Mouse (Mus musculus) adrenal gland, postnatal 10 days (tissue): Measurements from ENCODE around the gene Oaf. TPM values are rescaled to one million over a fixed set of nuclear protein-coding genes. Genes with fewer than 3 reads are reported as not detected.

Source experiments
- DNase-seq: peaks from one replicate; pipeline ENCODE4 v3.0.0; 2021; ENCODE audit warnings: mixed read lengths
- total RNA-seq, 2 experiments: library from RNA; stranded (reverse); gene quantifications; 2 replicates each; pipeline ENCODE4 v1.2.3; 2021

Gene Oaf
- total RNA-seq, 2 experiments from 2014 or later, result 24.8 to 46.9 TPM

DNA sequence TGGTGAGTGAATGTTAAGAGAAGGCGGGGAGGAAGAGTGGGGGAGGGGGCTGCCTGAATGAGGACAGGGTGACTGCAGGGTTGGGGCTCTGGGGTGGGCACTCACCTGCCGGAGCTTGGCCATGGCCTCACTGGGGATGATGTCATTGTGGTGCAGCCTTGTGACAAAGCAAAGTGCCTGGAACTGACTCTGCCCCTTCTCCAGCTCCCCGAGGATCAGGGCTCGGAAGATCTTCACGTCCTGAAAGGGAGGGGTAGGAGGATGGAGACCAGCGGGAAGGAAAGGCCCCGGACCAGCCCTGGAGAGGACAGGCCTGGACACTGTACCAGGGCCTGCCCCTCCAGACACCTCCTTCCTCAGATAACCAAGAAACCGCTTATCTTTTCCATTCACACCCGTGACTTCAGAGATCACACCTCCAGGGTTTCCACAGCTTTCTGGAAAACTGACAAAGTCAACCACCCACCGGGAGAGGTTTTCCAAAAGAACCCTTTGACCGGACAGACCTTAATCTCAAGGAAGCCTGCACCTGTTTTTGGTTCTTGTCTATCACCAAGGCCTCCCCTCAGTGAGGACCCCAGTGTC, 14.8 kb downstream of the Oaf start:
- DNase-seq, result peak; percentile 9

DNA sequence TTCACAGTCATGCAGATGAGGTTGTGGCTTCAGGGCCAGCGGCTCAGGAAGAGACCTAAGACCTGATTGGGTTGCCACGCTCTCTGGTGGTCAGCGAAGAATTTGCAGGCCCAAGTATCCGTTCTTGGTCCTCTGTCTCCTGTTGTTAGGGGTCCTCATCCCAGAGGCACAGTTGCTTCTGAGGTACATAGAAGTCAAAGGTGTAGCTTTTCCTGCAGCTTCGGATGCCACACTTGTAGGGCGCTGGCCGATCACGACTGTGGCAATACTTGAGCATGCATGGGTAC, 17.3 kb downstream of the Oaf start:
- DNase-seq, result no peak

DNA sequence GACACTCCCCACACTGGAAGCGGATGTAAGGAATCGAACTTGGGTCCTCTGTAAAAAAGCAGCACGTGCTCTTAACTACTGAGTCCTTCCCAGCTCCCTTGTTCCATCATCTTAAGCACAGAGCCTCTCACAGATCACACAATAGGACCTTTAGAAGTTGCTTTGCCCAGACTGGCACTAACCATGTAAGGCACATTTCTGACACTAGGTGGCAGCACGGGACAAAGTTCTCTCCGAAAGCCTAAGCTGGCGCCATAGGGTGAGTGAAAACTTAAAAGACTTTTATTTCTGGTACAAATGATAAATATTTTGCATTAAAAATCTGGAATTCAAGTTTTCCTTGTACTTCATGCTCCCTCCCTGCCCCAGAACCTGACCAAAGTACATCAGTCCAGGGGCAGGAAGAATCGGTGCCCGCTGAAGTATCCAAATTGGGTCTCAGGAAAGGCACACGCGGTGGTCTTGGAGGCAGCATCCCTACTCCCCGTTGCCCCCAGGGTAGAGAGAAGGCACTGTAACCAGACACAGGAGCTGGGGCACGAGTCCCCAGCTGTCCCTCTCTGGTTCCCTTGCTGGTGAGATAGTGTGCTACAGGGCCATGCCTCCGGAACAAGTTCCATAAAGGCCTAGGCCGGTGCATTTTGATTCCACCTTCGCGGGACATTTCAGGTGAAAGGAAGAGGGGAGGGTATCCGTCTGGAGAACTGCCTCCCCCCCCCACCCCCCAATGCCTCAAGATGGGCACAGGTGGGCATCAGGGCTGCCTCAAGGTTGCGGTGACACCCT, 17.9 kb downstream of the Oaf start:
- peak; percentile 93 for DNase-seq

DNA sequence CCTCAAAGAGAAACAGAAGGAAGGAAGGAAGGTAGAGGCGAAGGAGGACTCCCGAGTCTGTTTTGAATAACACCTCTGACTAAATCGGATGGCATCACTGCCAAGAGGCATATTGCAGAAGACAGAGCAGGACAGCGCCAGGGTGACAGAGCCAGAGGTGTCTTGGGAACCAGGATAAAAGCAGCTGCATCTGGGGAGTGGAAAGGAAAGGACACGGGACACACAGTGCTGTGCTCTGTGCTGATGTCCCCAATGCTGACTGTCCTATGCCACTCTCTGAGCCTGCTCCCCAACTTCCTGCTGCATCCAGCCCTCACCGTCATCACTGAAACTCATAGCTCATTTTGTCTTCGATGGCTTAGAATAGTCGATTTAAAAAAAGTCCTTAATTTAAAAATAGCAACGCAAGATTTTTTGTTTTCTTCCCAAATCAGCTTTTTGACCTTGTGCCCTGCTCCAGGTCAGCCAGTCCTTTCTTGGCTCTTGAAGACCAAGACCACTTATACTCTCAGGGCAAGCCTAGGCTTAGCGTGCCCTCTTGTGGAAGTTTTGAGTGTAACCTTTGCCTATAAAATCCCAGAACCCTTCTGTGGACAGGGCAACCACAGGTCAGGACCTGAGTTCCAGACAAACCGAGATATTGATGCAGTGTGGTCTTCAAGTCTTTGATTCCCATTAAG, 28.8 kb downstream of the Oaf start:
- DNase-seq, result peak; percentile 70

DNA sequence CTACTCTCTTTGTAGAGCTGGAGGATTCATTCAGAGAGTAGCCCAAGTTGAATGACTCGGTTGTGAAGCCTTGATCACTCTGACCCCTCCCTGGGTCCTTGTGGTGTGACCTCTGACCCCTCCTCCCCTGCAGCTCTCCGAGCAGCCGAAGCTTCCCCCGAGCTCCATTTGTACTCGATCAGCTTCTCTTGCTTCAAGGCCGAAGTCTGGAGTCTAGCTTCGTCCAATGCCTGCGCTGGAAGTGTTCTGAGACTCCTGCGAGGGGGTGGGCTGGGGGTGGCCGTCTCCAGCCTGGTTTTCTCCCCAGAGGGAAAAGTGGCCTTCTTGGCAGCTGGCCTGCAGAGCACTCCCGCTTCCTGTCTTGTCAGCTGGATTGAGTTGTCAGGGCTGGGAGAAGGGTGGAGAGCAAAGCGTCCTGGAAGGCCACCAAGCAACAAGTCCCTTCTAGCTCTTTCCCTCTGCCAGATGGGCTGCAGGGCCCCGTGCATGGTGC, 29.5 kb downstream of the Oaf start, which contains the start of gene Pou2f3:
Pou2f3 (minus strand) TSS at position 180 of the 493 bp plus-strand sequence.
- peak; percentile 73 for DNase-seq

DNA sequence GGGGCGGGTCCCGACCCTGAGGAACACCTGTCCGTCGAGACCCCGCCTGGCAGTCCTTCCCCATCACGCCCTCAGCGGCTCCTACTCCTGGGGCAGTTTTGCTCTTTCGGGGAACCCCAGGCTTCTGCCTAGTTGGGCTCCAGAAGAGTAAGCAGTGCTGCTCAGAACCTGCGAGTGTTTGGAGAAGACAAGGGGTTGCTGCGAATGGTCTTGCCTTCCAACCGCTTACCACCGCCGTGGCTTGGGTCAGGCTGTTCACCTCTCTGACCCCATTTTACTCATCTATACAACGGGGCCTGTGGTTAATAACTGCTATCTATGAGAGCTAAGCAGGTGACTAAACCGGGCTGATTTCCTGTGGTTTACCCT, 33.7 kb downstream of the Oaf start:
- DNase-seq, result no peak

DNA sequence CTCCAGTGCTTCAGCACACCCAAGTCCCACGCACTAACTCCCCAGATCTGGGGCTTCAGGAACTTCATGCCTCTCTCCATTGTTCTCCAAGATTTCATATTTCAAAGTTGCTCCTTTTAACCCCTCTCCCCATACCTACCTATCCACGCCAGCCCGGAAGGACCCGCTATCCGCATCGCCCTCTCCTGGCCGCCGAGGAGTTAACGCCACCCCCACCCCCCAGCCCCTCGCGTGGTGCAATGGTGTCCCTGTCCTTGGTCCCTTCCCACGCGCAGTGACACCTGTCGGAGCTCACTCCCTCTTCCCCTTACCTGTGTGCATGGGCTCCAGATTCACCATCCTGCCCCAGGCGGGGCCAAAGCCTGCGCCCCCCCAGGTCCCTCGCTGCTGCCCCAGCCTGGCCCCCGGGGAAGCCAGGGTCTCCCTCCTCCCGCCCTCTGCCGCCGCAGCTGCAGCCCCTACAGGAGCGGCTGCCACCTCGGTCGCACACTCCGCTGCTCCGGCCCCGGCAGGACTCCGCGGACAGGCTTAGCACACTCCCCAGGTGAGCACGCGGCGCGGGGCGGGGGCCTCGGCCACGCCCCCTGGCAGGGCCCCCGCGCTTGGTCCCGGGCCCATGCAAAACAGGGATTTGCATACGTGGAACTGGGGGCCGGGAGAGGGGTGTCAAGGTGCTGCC, 34.2 kb downstream of the Oaf start:
- DNase-seq, result no peak

DNA sequence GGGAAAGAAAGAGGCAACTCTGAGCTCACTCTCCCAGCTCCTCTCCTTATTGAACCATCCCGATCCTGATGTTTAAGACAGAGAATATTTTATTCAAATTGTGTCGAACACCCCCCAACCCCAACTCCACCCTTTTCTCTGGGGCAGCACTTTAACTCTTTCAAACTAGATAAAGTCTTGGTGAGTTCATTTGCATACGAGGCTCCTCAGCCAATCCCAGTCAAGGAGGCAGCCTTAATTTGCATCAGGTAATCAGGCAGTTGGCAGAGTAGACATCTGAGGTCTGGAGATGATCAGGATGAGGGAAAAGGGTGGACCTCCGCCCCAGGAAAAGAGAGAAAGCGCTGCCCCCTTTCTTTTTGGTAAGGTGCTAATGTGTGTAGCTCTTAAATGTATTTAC, 39.5 kb downstream of the Oaf start:
- DNase-seq, result no peak

DNA sequence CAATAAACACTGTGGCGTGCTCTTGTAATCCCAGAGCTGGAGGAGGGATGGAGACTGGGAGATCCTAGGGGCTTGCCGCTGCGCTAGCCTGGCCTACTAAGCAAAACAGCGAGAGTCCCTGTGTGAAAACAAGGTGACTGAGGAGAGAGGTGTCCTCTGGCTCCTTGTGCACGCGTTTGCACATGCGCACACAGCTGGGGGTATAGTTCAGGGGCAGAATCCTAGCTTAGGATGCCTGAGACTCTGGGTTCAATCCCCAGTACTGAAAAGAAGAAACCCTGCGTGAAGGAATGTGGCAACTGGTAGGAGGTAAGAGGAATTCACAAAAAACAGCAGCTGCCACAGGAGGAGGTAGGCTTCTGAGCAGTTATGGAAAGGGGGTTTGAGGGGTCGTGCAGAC, 45.7 kb downstream of the Oaf start:
- no peak for DNase-seq

DNA sequence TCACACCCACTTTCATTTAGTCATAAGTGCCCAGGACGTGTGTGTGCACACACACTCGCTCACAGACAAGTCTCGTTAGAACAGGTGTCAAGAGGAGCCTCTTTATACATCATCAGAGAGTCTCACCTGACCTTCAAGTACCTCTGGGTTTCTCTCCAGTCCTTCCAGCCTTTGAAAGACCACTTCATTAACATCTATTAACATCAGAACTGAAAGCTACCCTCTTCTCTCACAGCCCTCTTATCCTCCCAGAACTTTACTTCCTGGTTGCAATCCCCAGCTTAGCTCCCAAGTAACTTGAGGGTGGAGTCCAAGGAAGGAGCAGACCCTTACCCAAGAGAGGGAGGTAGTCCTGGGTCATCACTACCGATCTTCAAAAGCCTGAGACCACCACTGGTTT, 48.1 kb downstream of the Oaf start:
- DNase-seq, result no peak

DNA sequence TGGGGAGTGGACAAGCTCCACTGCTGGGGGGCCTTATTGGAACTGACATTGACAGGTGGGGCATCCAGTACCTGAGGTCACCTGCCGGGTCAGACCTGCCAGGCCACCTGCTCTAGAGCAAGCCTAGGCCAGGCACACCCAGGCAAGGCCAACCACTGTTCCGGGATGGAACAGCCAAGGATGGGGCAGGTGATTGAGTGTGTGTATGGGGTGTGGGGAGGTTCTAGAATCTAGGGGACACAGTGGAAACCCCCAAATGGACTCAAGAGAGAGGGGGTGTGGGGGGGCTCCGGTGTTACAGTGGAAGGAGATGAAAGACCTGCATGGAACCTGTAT, 50.7 kb downstream of the Oaf start:
- DNase-seq, result no peak

DNA sequence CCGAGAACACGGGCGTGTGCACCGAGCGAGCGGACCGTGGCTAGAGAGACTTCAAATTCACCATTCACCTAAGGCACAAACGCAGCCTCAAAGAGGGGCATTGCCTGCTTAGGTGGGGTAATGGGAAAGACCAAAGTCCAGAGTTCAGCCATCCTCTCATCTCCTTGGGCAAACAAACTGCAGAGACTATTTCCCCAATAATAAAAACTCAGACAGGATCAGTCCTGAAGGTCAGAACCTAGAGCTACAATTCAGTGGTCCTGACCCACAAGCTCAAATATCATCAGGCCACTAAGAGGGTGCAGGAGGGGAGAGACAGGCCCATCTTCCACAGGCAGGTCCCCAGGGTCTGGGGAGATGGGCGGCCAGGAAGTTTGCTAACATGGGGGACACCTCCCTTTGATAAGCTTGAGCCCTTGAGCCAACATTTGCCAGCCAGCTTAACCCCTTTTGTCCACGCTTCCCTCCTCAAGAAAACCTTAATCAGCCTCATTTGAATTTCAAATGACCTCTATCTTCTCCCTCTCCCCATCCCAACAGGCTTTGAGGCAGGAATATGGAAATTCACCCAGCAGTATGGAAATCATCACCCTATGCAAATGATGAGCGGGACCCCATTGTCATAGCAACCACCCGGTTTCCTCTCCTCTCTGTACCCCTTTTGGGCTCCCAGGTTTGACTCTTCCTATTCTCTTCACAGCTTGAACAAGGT, 51.2 kb downstream of the Oaf start:
- DNase-seq, result no peak

DNA sequence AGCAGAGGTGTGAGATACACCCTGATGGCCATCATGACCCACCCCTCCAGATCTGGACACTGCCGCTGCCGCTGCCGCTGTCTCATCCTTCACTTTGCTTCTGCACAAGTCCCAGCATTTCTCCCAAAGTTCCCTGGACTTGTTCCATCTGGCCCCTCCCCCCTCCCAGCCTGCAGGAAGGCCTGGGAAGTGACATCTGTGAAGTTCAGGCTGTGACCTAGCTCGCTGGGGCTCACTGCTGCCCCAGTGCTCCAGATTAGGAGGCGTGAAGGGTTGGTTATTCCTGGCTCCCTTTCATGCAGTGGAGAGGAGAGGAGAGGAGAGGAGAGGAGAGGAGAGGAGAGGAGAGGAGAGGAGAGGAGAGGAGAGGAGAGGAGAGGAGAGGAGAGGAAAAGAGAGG, 60.1 kb downstream of the Oaf start:
- DNase-seq, result peak; percentile 28

DNA sequence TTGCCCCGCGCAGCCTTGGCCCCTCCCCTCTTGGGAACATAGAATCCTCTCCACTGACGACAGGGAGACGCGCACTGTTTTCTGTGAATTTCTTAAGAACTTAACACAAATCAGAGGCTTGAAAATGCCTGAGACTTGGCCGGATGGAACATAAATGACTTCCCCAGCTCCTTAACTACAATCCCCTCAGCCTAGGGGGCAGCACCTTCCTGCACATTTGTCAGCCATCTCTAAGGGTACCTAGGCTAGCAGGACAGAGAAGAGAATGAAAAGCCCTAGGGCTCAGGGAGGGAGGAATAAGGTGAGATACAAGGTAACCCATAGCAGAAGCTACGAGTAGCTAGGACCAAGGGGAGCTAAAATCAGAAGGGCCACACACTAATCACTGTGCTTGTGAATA, 61.5 kb downstream of the Oaf start:
- no peak for DNase-seq

Other genes with a start within 250 kb of the Oaf start
- 100 to 1,000 TPM; 104 to 112 TPM for gene Arhgef12, start 132.7 kb downstream of the Oaf start, total RNA-seq
- 1 to 10 TPM; 3.9 to 4.1 TPM for gene Tmem136, start 123.3 kb downstream of the Oaf start, total RNA-seq
- gene Pou2f3, start 29.5 kb downstream of the Oaf start, total RNA-seq, result not detected
- gene Trim29, start 70.9 kb upstream of the Oaf start, total RNA-seq, result under 1 TPM in 1 of 2 experiments, not detected in 1; 0.12 TPM